Mouse (Mus musculus) embryonic fibroblast, embryonic 13.5 days (primary cell): ENCODE data around the gene Rpl39. TPM values are rescaled to one million over a fixed set of nuclear protein-coding genes. Genes with fewer than 3 reads are reported as not detected.
A peak's percentile ranks its signal among the peaks of the same experiment; 100 is the strongest.

ENCODE experiments used
- H3K27ac ChIP-seq: 2 replicates; pipeline ENCODE4 v1.5.1; 2012; ENCODE audit warnings: low read length, control low read depth, inconsistent platforms; ENCODE audit not compliant: insufficient read depth
- H3K4me1 ChIP-seq: 2 replicates; pipeline ENCODE4 v1.6.1; 2011; ENCODE audit warnings: low read length; ENCODE audit not compliant: control insufficient read depth, insufficient read depth
- H3K4me3 ChIP-seq: 2 replicates; pipeline ENCODE4 v1.5.1; 2011; ENCODE audit warnings: mild to moderate bottlenecking, control low read depth, low read length; ENCODE audit not compliant: insufficient read depth
- CTCF ChIP-seq: IDR thresholded peaks from 2 replicates; pipeline ENCODE4 v1.5.1; 2011; ENCODE audit warnings: mild to moderate bottlenecking, control low read depth, low read length, moderate library complexity, borderline replicate concordance; ENCODE audit not compliant: insufficient read depth
- POLR2A ChIP-seq: IDR thresholded peaks from 2 replicates; pipeline ENCODE4 v1.6.1; 2011; ENCODE audit warnings: low read depth, mild to moderate bottlenecking, control low read depth, low read length, moderate library complexity
- polyA plus RNA-seq: library from polyadenylated mRNA; stranded (reverse); fragments of >200 nt; gene quantifications from 2 replicates; pipeline ENCODE4 v1.2.4, GENCODE M21; 2011; ENCODE audit warnings: low read depth; ENCODE audit not compliant: missing spikeins, insufficient read length

Rpl39 gene
- 1,160 and 1,325 TPM in 2 replicates for polyA plus RNA-seq

DNA sequence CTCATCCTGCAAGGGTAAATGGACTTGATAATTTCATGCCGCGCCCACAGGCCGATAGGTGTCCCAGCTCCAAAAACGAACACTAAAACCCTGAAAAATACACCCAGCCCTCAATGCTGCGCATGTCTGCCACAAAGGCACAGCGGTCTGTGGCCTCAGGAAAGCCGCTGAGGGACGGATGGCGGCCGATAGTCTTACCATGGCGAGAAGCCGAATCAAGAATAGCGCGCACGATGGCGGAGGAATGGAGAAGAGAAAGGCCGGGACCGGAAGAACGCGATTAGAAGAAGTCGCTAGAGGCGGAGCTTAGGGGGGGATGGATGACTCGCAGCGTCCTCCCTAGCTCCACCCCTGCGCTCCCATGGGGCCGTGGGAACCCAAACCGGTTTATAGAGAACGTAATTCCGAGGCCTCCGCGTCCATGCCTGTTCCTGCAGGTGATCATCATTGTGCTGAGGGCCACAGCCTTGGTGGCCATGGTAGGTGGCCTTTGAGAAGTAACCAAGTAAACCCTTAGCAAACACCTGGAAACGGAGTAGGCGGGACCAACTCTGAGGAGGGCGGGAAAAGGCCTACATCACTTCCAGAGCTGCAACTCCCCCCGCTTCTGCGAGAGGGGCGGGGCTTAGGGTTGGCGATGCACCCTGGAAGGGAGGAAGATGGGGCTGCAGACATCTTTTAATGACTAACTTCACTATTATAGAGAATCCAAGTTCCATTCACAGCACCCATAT is at the start of gene Rpl39:
TSS of gene Rpl39 (minus strand) at position 476 of the 734 bp plus-strand sequence.
- peak within 1 kb of the TSS; percentile 88 for H3K27ac ChIP-seq
- TF ChIP-seq POLR2A (peak; percentile 96), CTCF (no peak)
- H3K4me3 ChIP-seq: peak within 1 kb of the TSS; percentile 100
- no peaks in the 10 kb centered on the region for H3K4me1 ChIP-seq

DNA sequence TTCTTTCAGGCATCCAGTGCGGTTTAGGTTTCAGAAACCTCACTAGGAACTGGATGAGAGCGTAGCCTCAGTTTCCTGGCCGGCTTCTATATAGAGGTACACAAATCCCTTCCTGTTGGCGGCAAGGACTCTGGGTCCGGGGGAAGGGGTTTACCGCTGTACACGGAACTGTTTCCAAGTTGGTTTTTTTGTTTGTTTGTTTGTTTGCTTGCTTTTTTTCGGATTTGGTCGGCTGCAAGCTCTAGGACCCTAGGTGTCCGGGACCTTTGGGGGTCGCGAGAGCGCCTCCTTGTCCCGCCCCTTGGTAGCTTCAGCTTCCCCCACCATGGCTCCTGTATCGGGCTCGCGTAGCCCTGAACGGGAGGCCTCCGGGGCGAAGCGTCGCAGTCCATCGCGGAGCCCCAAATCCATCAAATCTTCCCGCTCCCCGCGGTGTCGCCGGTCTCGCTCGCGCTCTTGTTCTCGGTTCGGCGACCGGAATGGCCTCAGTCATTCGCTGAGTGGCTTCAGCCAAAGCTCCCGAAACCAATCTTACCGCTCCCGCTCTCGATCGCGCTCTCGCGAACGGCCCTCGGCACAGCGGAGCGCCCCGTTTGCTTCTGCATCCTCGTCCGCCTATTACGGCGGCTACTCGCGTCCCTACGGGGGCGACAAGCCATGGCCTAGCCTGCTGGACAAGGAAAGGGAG is 41.6 kb upstream of the Rpl39 start, which contains the start of gene Nkap:
TSS of gene Nkap (plus strand) at position 125 of the 688 bp plus-strand sequence.
- no peaks in the 10 kb centered on the region; the same call in 1 of the 2 replicates for H3K4me1 ChIP-seq
- H3K27ac ChIP-seq: peak within 1 kb of the TSS; percentile 49
- TF ChIP-seq POLR2A (peak; percentile 30), CTCF (no peak)
- H3K4me3 ChIP-seq: peak within 1 kb of the TSS; percentile 89

DNA sequence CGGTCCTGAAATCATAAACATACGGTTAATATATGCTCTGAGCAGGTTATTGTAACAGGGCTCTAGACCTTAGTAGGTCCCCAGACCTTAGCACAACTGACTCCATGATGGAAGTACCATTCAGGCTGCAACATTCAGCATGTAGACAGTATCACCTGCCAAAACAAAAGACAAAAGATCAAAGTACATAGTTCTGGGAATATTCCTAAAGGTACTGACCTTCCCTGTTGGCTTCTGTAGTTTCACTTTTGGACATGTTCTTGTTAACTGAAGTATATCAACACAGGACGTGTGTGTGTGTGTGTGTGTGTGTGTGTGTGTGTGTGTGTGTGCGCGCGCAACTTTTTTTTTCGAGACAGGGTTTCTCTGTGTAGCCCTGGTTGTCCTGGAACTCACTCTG is 40.3 kb upstream of the Rpl39 start:
- no peak overlapping the region for H3K4me3 ChIP-seq
- TF ChIP-seq POLR2A: no peak
- TF ChIP-seq CTCF: no peak
- no peak overlapping the region for H3K27ac ChIP-seq
- no peaks in the 10 kb centered on the region; the same call in 1 of the 2 replicates for H3K4me1 ChIP-seq

DNA sequence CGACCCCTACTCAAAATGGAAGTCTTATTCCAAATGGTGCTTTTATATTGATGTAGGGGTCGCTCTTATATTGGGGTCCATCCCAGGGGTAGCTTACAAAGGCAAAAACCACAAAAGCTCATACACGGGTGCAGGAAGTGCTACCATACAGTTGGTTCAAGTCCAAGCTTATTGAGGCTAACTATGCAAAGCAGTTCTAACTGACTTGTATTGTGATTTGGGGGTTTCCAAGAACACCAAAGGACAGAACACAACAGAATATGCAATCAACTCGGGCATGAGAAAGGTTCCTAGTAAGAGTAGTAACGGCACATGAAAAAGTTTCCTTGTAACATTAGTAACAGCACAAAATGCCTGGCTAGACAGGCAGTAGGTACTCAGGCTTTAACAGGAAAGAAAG is 35.0 kb upstream of the Rpl39 start:
- Histone ChIP-seq H3K4me3 (no peak overlapping the region), H3K4me1 (no peaks in the 10 kb centered on the region), H3K27ac (no peak overlapping the region)
- no peak for TF ChIP-seq CTCF
- TF ChIP-seq POLR2A: no peak

DNA sequence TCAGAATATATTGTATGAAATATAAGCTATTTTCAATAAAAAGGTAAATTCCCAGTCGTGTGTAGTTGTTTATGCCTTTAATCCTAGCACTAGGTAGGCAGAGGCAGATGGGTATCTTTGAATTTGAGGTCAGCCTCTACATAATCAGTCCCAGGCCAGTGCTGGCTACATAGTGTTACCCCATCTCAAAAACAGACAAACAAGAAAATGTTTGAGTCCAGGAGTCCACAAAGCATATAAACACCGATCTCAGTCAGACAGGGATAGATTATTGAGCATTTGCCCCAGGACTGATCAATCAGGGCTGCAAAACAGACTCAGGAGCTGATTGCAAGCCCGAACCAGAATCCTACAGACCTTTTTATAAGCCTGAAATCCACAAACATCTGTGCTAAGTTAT is 34.4 kb upstream of the Rpl39 start:
- no peak overlapping the region for H3K4me3 ChIP-seq
- TF ChIP-seq CTCF: no peak
- no peak for TF ChIP-seq POLR2A
- no peaks in the 10 kb centered on the region for H3K4me1 ChIP-seq
- no peak overlapping the region for H3K27ac ChIP-seq

DNA sequence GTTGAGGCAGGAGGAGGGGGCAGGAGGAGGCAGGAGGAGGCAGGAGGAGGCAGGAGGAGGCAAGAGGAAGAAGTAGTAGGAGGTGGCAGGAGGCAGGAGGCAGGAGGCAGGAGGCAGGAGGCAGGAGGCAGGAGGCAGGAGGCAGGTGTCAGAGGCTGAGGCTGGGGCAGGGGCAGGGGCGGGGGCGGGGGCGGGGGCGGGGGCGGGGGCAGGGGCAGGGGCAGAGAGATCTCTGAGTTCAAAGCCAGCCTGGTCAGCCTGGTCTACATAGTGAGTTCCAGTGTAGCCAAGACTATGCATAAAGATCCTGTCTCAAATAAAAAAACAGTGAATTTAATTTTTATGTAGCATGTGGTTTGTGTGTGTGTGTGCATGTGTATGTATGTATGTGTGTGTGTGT is 31.9 kb upstream of the Rpl39 start:
- TF ChIP-seq CTCF (no peak), POLR2A (no peak)
- H3K4me1 ChIP-seq: no peaks in the 10 kb centered on the region
- no peak overlapping the region for H3K27ac ChIP-seq
- H3K4me3 ChIP-seq: no peak overlapping the region

DNA sequence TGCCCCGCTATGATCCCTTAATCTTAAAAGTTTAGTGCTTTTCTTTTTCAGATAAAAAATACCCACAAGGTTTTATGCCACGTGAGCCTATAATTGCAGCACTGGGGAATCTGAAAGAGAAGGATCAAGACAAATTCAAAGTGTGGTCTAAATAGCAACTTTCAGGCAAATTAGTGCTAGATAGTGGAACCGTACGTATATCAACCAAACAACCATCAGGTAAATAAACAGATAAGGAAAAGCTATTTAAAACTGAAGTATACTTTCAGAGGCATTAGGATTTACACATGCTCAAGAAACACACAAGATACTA is 25.6 kb upstream of the Rpl39 start:
- no peak overlapping the region for H3K4me3 ChIP-seq
- TF ChIP-seq POLR2A: no peak
- no peak overlapping the region for H3K27ac ChIP-seq
- no peaks in the 10 kb centered on the region for H3K4me1 ChIP-seq

DNA sequence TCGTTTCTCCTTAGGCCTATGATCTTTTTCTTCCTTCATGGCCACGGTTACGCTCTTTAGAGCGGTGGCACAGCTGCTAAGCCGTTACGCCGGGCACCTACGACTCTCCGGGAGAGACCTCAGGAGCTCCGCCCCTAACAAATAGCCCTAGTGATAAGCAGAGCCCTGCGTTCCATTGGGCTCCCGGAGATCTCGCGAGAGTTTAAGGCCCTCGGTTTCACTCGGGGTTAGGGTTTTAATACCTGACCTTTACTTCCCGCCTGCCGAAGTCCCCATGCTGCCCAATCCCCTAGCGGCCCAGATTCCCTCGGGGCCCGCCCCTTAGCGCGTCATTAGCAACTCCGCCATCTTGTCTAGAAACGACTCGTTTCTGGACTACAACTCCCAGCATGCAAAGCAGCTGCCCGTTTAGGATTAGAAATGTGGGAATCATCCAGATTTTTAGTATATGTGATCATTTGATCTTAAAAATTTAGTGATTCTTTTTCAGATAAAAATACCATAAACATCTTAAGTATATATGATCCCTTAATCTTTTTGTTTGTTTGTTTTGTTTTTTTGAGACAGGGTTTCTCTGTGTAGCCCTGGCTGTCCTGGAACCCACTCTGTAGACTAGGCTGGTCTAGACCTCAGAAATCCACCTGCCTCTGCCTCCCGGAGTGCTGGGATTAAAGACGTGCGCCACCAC is 25.1 kb upstream of the Rpl39 start, which contains the start of gene Upf3b:
TSS of gene Upf3b (minus strand) at position 130 of the 688 bp plus-strand sequence.
- H3K27ac ChIP-seq: peak within 1 kb of the TSS; percentile 58; the same call in 1 of the 2 replicates
- TF ChIP-seq CTCF (no peak), POLR2A (peak; percentile 85)
- H3K4me1 ChIP-seq: no peaks in the 10 kb centered on the region
- H3K4me3 ChIP-seq: peak within 1 kb of the TSS; percentile 73

DNA sequence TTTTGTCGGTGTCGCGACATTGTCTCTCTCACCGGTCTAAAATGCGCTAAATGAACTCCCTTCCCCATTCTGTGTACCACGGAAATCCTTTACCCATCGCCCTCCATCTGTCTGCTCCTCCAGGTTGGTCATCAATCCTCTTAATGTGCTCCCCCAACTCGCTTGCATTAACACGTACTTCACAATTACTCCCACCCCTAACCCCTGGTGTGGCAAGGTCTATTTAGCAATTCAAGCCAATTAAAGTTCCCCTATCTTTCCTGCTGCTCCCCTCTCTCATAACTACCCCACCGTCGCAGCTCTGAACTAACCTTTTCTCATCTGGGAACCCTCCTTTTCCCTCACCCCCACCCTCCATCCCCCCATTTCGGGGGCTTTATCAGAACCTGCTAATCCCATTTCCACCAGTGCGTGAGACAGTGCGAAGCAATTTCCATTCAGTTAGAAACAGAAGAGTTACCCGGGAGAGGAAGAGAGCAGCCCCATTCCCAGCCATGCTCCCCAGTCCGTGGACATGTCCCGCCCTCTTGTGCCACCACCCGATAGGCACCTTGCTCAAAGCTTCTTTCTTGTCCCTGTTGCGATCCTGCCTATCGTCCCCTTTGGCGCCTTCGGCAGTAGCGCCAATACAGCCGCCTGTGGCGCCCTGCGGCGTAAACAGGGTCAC is 24.5 kb upstream of the Rpl39 start:
- Histone ChIP-seq H3K4me1 (no peaks in the 10 kb centered on the region), H3K27ac (peak overlapping the region; percentile 58; the same call in 1 of the 2 replicates), H3K4me3 (peak overlapping the region; percentile 73)
- no peak for TF ChIP-seq POLR2A
